Mouse (Mus musculus) retina, adult 2 months (tissue): ENCODE data around the gene Pgrmc2.

Experiments
- DNase-seq: peaks from one replicate; pipeline ENCODE4 v3.0.0-alpha.2; 2012; ENCODE audit warnings: low read depth, low spot score

Gene Pgrmc2

GRCm38 (mm10) chr3:41075376-41075775, 7.5 kb downstream of the Pgrmc2 start:
- DNase-seq: no peak

GRCm38 (mm10) chr3:41070519-41070918, 12.3 kb downstream of the Pgrmc2 start:
- no peak for DNase-seq

GRCm38 (mm10) chr3:41065320-41065719, 17.5 kb downstream of the Pgrmc2 start:
- no peak for DNase-seq

GRCm38 (mm10) chr3:41062758-41063157, 20.1 kb downstream of the Pgrmc2 start:
- DNase-seq: no peak

- no peak for DNase-seq
These were observed 20.8 kb downstream of the Pgrmc2 start for GRCm38 (mm10) chr3:41061831-41062565.

- no peak for DNase-seq
These were observed 23.6 kb downstream of the Pgrmc2 start for GRCm38 (mm10) chr3:41059249-41059648.

GRCm38 (mm10) chr3:41058395-41058794, 24.5 kb downstream of the Pgrmc2 start:
- no peak for DNase-seq

- no peak for DNase-seq
These were observed 29.5 kb downstream of the Pgrmc2 start for GRCm38 (mm10) chr3:41053334-41053733.

GRCm38 (mm10) chr3:41047838-41048237, 35.0 kb downstream of the Pgrmc2 start:
- peak; percentile 57 for DNase-seq

GRCm38 (mm10) chr3:41043756-41044354, 39.0 kb downstream of the Pgrmc2 start:
- DNase-seq: no peak

GRCm38 (mm10) chr3:41042195-41042938, 40.5 kb downstream of the Pgrmc2 start:
- peak; percentile 55 for DNase-seq

- no peak for DNase-seq
These were observed 41.6 kb downstream of the Pgrmc2 start for GRCm38 (mm10) chr3:41041241-41041640.

GRCm38 (mm10) chr3:41038297-41038916, 44.4 kb downstream of the Pgrmc2 start:
- no peak for DNase-seq

- DNase-seq: no peak
These were observed 51.3 kb downstream of the Pgrmc2 start for GRCm38 (mm10) chr3:41031286-41032210.

- DNase-seq: no peak
These were observed 52.1 kb downstream of the Pgrmc2 start for GRCm38 (mm10) chr3:41030705-41031104.

GRCm38 (mm10) chr3:41021980-41022379, 60.9 kb downstream of the Pgrmc2 start:
- no peak for DNase-seq

GRCm38 (mm10) chr3:41020687-41021086, 62.2 kb downstream of the Pgrmc2 start:
- DNase-seq: no peak

- no peak for DNase-seq
These were observed 64.7 kb downstream of the Pgrmc2 start for GRCm38 (mm10) chr3:41018022-41018608.
